9 mouse cellular contexts compared by ENCODE assay signal in genomic region chr5:121399540-121399939, GRCm38 (mm10). TPM values are rescaled to one million over a fixed set of nuclear protein-coding genes. Genes with fewer than 3 reads are reported as not detected.
DNase-seq lines count a peak whose midpoint lies in the region; ATAC-seq and TF ChIP-seq lines count a peak whose summit lies in the region.
"Had no signal": no experiment of that assay in that cellular context is flagged by ENCODE, and none has a peak within 500 bp of the region (broad histone marks: within the 10 kb centered on the region; RNA-seq: fewer than 3 reads in every experiment).

No protein-coding gene starts in this region.

- peaks cover 13% of the 10 kb centered on the region for H3K36me3 ChIP-seq in heart, embryonic 13.5 days
- H3K36me3 ChIP-seq in heart, adult 2 months (ENCODE audit: control insufficient read depth, insufficient read depth, low read length), result no peaks in the 10 kb centered on the region; the same call in 1 of the 2 replicates
- H3K36me3 ChIP-seq in ES-E14 (ENCODE audit: control insufficient read depth, insufficient read depth, low read length, poor library complexity, severe bottlenecking), result peaks cover 14% of the 10 kb centered on the region; the same call in 1 of the 2 replicates
- peaks cover 23% of the 10 kb centered on the region for H3K36me3 ChIP-seq in hindbrain, embryonic 14.5 days (replicated peaks; ENCODE audit: control insufficient read depth, insufficient read depth)
- H3K36me3 ChIP-seq in midbrain, embryonic 13.5 days, result peaks cover 12% of the 10 kb centered on the region; the same call in 1 of the 2 replicates

- no peak for ATAC-seq in heart, embryonic 13.5 days (ENCODE audit: extremely low read depth, insufficient number of reproducible peaks, low FRiP score, low TSS enrichment)
- ATAC-seq in hindbrain, embryonic 14.5 days (ENCODE audit: low FRiP score), result no peak
- no peak for ATAC-seq in midbrain, embryonic 13.5 days
- no peak for ATAC-seq in cerebellum, adult (ENCODE audit: insufficient number of reproducible peaks, low FRiP score, low TSS enrichment)

- intact Hi-C loops in heart, adult 2 months (cut with DNase I), result loop anchor here (5.0 kb wide), 2 partner anchors 148 to 313 kb away; partner anchors contain the start of genes Adam1a, Atxn2, Gm42878 and Mapkapk5

- TF ChIP-seq POLR2A in heart, adult 2 months (IDR thresholded peaks at IDR 0.05; ENCODE audit: insufficient read depth, low read depth, low read length), result no peak

- in situ Hi-C loops in ES-E14 (cut with MboI; ENCODE audit: low sequenced_read_pairs in 2 of 2, unreplicated experiment in 2 of 2), result no loop called here

- peak overlapping the region; percentile 96 for H3K4me2 ChIP-seq in heart, embryonic 13.5 days
- H3K4me2 ChIP-seq in hindbrain, embryonic 14.5 days (replicated peaks), result peak overlapping the region; percentile 89; the same call in 1 of the 2 replicates
- peak overlapping the region; percentile 97 for H3K4me2 ChIP-seq in midbrain, embryonic 13.5 days (replicated peaks)

- H3K27ac ChIP-seq in heart, embryonic 13.5 days (replicated peaks), result no peak overlapping the region
- H3K27ac ChIP-seq in heart, adult 2 months, result no peak overlapping the region
- no peak overlapping the region for H3K27ac ChIP-seq in ES-E14 (ENCODE audit: insufficient read depth, low read depth, low read length, poor library complexity, severe bottlenecking)
- no peak overlapping the region for H3K27ac ChIP-seq in hindbrain, embryonic 14.5 days
- no peak overlapping the region for H3K27ac ChIP-seq in midbrain, embryonic 13.5 days

- no peak for TF ChIP-seq CTCF in heart, adult 2 months (IDR thresholded peaks at IDR 0.05)

- no peaks in the 10 kb centered on the region for H3K9me3 ChIP-seq in heart, embryonic 13.5 days
- H3K9me3 ChIP-seq in ES-E14 (ENCODE audit: control insufficient read depth, insufficient read depth, low read depth, low read length), result no peaks in the 10 kb centered on the region
- H3K9me3 ChIP-seq in hindbrain, embryonic 14.5 days (ENCODE audit: control insufficient read depth, low read length), result no peaks in the 10 kb centered on the region
- H3K9me3 ChIP-seq in midbrain, embryonic 13.5 days, result no peaks in the 10 kb centered on the region

- peak overlapping the region; percentile 94 for H3K9ac ChIP-seq in heart, embryonic 13.5 days
- no peak overlapping the region for H3K9ac ChIP-seq in heart, adult 2 months (ENCODE audit: low read depth, low read length)
- peak overlapping the region; percentile 46; the same call in 1 of the 2 replicates for H3K9ac ChIP-seq in ES-E14 (ENCODE audit: insufficient read depth, low read depth, low read length, poor library complexity, severe bottlenecking)
- H3K9ac ChIP-seq in hindbrain, embryonic 14.5 days, result peak overlapping the region; percentile 92; the same call in 1 of the 2 replicates
- H3K9ac ChIP-seq in midbrain, embryonic 13.5 days (replicated peaks), result peak overlapping the region; percentile 90; the same call in 1 of the 2 replicates

- H3K79me2 ChIP-seq in heart, adult 2 months (replicated peaks; ENCODE audit: control insufficient read depth, insufficient read depth, low read length), result peaks cover 9% of the 10 kb centered on the region

- 80% methylated on average over 5 of the region's 5 CpGs for WGBS in heart, embryonic 13.5 days
- 77% methylated on average over 5 of the region's 5 CpGs for WGBS in heart, adult 2 months
- 91% methylated on average over 5 of the region's 5 CpGs for WGBS in hindbrain, embryonic 14.5 days
- WGBS in midbrain, embryonic 13.5 days, result 90% methylated on average over 5 of the region's 5 CpGs

- peak overlapping the region; percentile 98; the same call in 1 of the 2 replicates for H3K4me3 ChIP-seq in heart, embryonic 13.5 days
- no peak overlapping the region for H3K4me3 ChIP-seq in heart, adult 2 months
- peak overlapping the region in 1 of 2 experiments; percentile 98; a peak in 2 of 4 replicates for H3K4me3 ChIP-seq in ES-E14 (ENCODE audit: insufficient read depth in 1 of 2, low read depth in 1 of 2, low read length in 2 of 2, poor library complexity in 1 of 2, severe bottlenecking in 1 of 2)
- no peak overlapping the region; the same call in 1 of the 2 replicates for H3K4me3 ChIP-seq in hindbrain, embryonic 14.5 days (replicated peaks; ENCODE audit: low read length)
- no peak overlapping the region for H3K4me3 ChIP-seq in midbrain, embryonic 13.5 days (replicated peaks)

- H3K27me3 ChIP-seq in heart, embryonic 13.5 days (replicated peaks), result no peaks in the 10 kb centered on the region
- no peaks in the 10 kb centered on the region for H3K27me3 ChIP-seq in heart, adult 2 months (ENCODE audit: control insufficient read depth, insufficient read depth, low read length)
- no peaks in the 10 kb centered on the region for H3K27me3 ChIP-seq in hindbrain, embryonic 14.5 days (ENCODE audit: control insufficient read depth, insufficient read depth, low read length)
- no peaks in the 10 kb centered on the region for H3K27me3 ChIP-seq in midbrain, embryonic 13.5 days

- TF ChIP-seq EP300 in heart, adult 2 months (IDR thresholded peaks at IDR 0.05; ENCODE audit: insufficient read depth, low read depth, low read length), result no peak

- H3K4me1 ChIP-seq in heart, embryonic 13.5 days, result peaks cover 45% of the 10 kb centered on the region
- peaks cover 9% of the 10 kb centered on the region for H3K4me1 ChIP-seq in heart, adult 2 months (ENCODE audit: control insufficient read depth, insufficient read depth, low read length)
- peaks cover 2 to 20% of the 10 kb centered on the region in 2 experiments; a peak in 2 of 4 replicates for H3K4me1 ChIP-seq in ES-E14 (ENCODE audit: control insufficient read depth in 2 of 2, insufficient read depth in 2 of 2, low read length in 2 of 2, poor library complexity in 1 of 2)
- peaks cover 18% of the 10 kb centered on the region for H3K4me1 ChIP-seq in hindbrain, embryonic 14.5 days (replicated peaks; ENCODE audit: control insufficient read depth, insufficient read depth, low read length)
- peaks cover 25% of the 10 kb centered on the region for H3K4me1 ChIP-seq in midbrain, embryonic 13.5 days (replicated peaks)

- no peak for DNase-seq in heart, adult 2 months
- DNase-seq in ES-E14 (ENCODE audit: low read depth, low spot score), result no peak
- no peak for DNase-seq in hindbrain, embryonic 14.5 days (ENCODE audit: low spot score)
- DNase-seq in thymus, postnatal 10 days (ENCODE audit: low spot score in 2 of 2), result no peak
- DNase-seq in spleen, postnatal 4 days (ENCODE audit: low spot score in 2 of 2), result no peak
- DNase-seq: cerebellum, adult 18-20 months had no signal

TF ChIP-seq in ES-E14, 5 proteins besides CTCF, POLR2A, EP300 and RAD21:
- no peak for TF ChIP-seq CHD2 (IDR thresholded peaks at IDR 0.05; ENCODE audit: low read depth, low read length)
- TF ChIP-seq MAFK (IDR thresholded peaks at IDR 0.05; ENCODE audit: insufficient read depth, low read depth, low read length), result no peak
- TF ChIP-seq ZC3H11A (IDR thresholded peaks at IDR 0.05; ENCODE audit: borderline replicate concordance, low read depth, low read length), result no peak

RNA-seq across cellular contexts. Expression of gene Naa25, which starts 1.8 kb away (rescaled TPM):
- polyA plus RNA-seq in heart, embryonic 13.5 days (2015; fragmentation: Nextera tagmentation; extraction: Ambion mirVana), result 30.4 and 34.7 TPM in 2 replicates
- 10 to 100 TPM; 21.3 to 22.5 TPM for total RNA-seq in heart, adult 2 months (2021)
- polyA plus RNA-seq in heart, adult 2 months (2012; rRNA removed), result 7.1 and 11.1 TPM in 2 replicates
- 92.3 and 118 TPM in 2 replicates for total RNA-seq in ES-E14 (2012; rRNA removed)
- polyA plus RNA-seq in hindbrain, embryonic 14.5 days (2014; fragmentation: Nextera tagmentation; extraction: Ambion mirVana), result 55.3 and 63.6 TPM in 2 replicates
- polyA plus RNA-seq in midbrain, embryonic 13.5 days (2015; fragmentation: Nextera tagmentation; extraction: Ambion mirVana), result 48.0 and 50.7 TPM in 2 replicates

RNA-seq across cellular contexts. Expression of gene Trafd1, which starts 14.1 kb away (rescaled TPM):
- polyA plus RNA-seq in heart, embryonic 13.5 days (2015; fragmentation: Nextera tagmentation; extraction: Ambion mirVana), result 69.5 and 76.5 TPM in 2 replicates
- 10 to 100 TPM; 47.1 to 57.9 TPM for total RNA-seq in heart, adult 2 months (2021)
- 78.0 and 89.5 TPM in 2 replicates for polyA plus RNA-seq in heart, adult 2 months (2012; rRNA removed)
- total RNA-seq in ES-E14 (2012; rRNA removed), result 13.8 and 15.6 TPM in 2 replicates
- polyA plus RNA-seq in hindbrain, embryonic 14.5 days (2014; fragmentation: Nextera tagmentation; extraction: Ambion mirVana), result 118 and 120 TPM in 2 replicates
- 149 and 150 TPM in 2 replicates for polyA plus RNA-seq in midbrain, embryonic 13.5 days (2015; fragmentation: Nextera tagmentation; extraction: Ambion mirVana)

RNA-seq across cellular contexts. Expression of gene Tmem116, which starts 52.2 kb away (rescaled TPM):
- 3.9 TPM in 2 replicates for polyA plus RNA-seq in heart, embryonic 13.5 days (2015; fragmentation: Nextera tagmentation; extraction: Ambion mirVana)
- 10 to 100 TPM in 1 of 2 experiments, 1 to 10 TPM in 1; 10.0 to 12.6 TPM for total RNA-seq in heart, adult 2 months (2021)
- 16.2 and 27.9 TPM in 2 replicates for polyA plus RNA-seq in heart, adult 2 months (2012; rRNA removed)
- total RNA-seq in ES-E14 (2012; rRNA removed), result 3.0 and 3.8 TPM in 2 replicates
- 1.2 and 1.9 TPM in 2 replicates for polyA plus RNA-seq in hindbrain, embryonic 14.5 days (2014; fragmentation: Nextera tagmentation; extraction: Ambion mirVana)
- 1.2 and 1.6 TPM in 2 replicates for polyA plus RNA-seq in midbrain, embryonic 13.5 days (2015; fragmentation: Nextera tagmentation; extraction: Ambion mirVana)

RNA-seq across cellular contexts. Expression of gene Erp29, which starts 52.8 kb away (rescaled TPM):
- polyA plus RNA-seq in heart, embryonic 13.5 days (2015; fragmentation: Nextera tagmentation; extraction: Ambion mirVana), result 146 and 160 TPM in 2 replicates
- 10 to 100 TPM; 67.6 to 73.3 TPM for total RNA-seq in heart, adult 2 months (2021)
- 29.4 and 43.4 TPM in 2 replicates for polyA plus RNA-seq in heart, adult 2 months (2012; rRNA removed)
- 339 and 444 TPM in 2 replicates for total RNA-seq in ES-E14 (2012; rRNA removed)
- polyA plus RNA-seq in hindbrain, embryonic 14.5 days (2014; fragmentation: Nextera tagmentation; extraction: Ambion mirVana), result 146 and 147 TPM in 2 replicates
- polyA plus RNA-seq in midbrain, embryonic 13.5 days (2015; fragmentation: Nextera tagmentation; extraction: Ambion mirVana), result 152 and 160 TPM in 2 replicates
